Mouse (Mus musculus) liver, embryonic 11.5 days (tissue): ENCODE results near the gene Casp8ap2. TPM values are rescaled to one million over a fixed set of nuclear protein-coding genes. Genes with fewer than 3 reads are reported as not detected.

Experiments
- ATAC-seq: fragments of 200-750 bp; cut with Nextera tagmentation; replicated peaks from 2 replicates; pipeline ENCODE4 v1.8.0; 2017; ENCODE audit warnings: moderate number of reproducible peaks, mild to moderate bottlenecking, moderate TSS enrichment, moderate library complexity; ENCODE audit not compliant: low FRiP score
- DNase-seq: peaks from one replicate; pipeline ENCODE4 v3.0.0-alpha.2; 2017; ENCODE audit warnings: low spot score
- H3K27ac ChIP-seq: fragments of 300-500 bp; sonication (generic); 2 replicates; pipeline ENCODE4 v1.5.1; 2014; ENCODE audit warnings: mild to moderate bottlenecking, low read depth, low read length, control low read depth
- H3K27me3 ChIP-seq: fragments of 300-500 bp; sonication (generic); replicated peaks from 2 replicates; pipeline ENCODE4 v1.6.1; 2014; ENCODE audit warnings: low read length, mixed read lengths; ENCODE audit not compliant: control insufficient read depth, insufficient read depth
- H3K36me3 ChIP-seq: fragments of 300-500 bp; sonication (generic); 2 replicates; pipeline ENCODE4 v1.6.1; 2014; ENCODE audit warnings: mild to moderate bottlenecking, low read length, moderate library complexity, mixed read lengths; ENCODE audit not compliant: control insufficient read depth, insufficient read depth
- H3K4me1 ChIP-seq: fragments of 300-500 bp; sonication (generic); replicated peaks from 2 replicates; pipeline ENCODE4 v1.6.1; 2014; ENCODE audit warnings: low read length, mixed read lengths; ENCODE audit not compliant: control insufficient read depth, insufficient read depth
- H3K4me2 ChIP-seq: fragments of 300-500 bp; sonication (generic); 2 replicates; pipeline ENCODE4 v1.6.1; 2014; ENCODE audit warnings: mild to moderate bottlenecking, control low read depth, moderate library complexity
- H3K4me3 ChIP-seq: fragments of 300-500 bp; sonication (generic); 2 replicates; pipeline ENCODE4 v1.5.1; 2014; ENCODE audit warnings: low read depth, low read length, control low read depth
- H3K9ac ChIP-seq: fragments of 300-500 bp; sonication (generic); 2 replicates; pipeline ENCODE4 v1.6.1; 2014; ENCODE audit warnings: low read depth, low read length, control low read depth
- H3K9me3 ChIP-seq: fragments of 300-500 bp; sonication (generic); 2 replicates; pipeline ENCODE4 v1.6.1; 2016; ENCODE audit warnings: low read length, inconsistent platforms, mixed read lengths; ENCODE audit not compliant: control insufficient read depth
- WGBS: fragments of 180-500 bp; shearing (Covaris S2); extraction: QIAGEN DNeasy Blood & Tissue Kit; methylation state at CpG from one replicate; pipeline ENCODE4 v1.1.7; 2014; 5-methylcytosine and 5-hydroxymethylcytosine counted together
- polyA plus RNA-seq: library from polyadenylated mRNA; unstranded; fragments of >200 nt; fragmentation: Nextera tagmentation; extraction: Ambion mirVana; gene quantifications from 2 replicates; pipeline ENCODE4 v1.2.1, GENCODE M21; 2014

Casp8ap2 gene
- polyA plus RNA-seq, 1 experiment from 2014 or later: 43.2 TPM

DNA sequence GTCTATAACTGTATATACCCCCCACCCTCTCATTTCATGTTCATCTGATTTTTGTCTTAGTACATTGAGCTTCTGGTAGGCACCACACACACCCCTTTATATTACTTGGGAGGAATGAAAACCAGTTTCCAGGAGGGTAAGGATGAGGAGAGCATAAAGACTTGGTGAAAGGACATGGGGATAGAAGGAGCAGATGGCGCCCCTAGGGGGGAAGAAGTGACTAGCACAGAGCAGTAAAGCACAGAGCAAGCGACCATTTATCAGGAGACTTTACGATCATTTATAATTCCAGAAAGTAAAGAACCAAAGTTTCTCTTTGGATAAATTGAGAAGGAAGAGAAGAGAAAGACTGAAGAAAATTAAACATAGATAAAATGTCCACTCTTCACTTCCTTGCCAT is 65.6 kb downstream of the Casp8ap2 start:
- Histone ChIP-seq H3K27me3 (no peaks in the 10 kb centered on the region), H3K4me1 (no peaks in the 10 kb centered on the region), H3K9ac (no peak overlapping the region), H3K4me2 (no peak overlapping the region), H3K36me3 (peaks cover 24% of the 10 kb centered on the region), H3K9me3 (no peaks in the 10 kb centered on the region), H3K4me3 (no peak overlapping the region), H3K27ac (no peak overlapping the region)
- ATAC-seq (no peak), DNase-seq (no peak)
- 83% methylated on average over 3 of the region's 3 CpGs for WGBS

DNA sequence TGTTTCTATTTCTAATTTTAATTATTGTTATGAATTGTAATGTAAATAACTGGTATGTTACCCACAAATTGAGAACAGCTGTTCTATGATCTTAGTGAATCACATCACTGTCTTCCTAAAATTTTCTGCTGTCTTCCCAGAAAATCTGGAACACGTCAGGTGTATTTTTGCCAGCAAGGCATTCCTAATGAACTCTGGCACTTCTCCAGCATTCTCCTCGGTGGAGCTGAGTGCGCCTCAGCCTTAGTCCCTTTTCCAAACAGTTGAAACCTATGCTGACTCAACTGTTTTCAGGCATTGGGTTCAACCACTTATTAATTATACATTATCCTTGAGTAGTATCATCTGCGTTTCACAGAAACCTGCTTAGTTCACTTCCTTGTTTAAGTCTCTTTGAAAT is 67.2 kb downstream of the Casp8ap2 start:
- no peaks in the 10 kb centered on the region for H3K9me3 ChIP-seq
- peaks cover 32% of the 10 kb centered on the region for H3K36me3 ChIP-seq
- DNase-seq (no peak), ATAC-seq (no peak)
- 88% methylated on average over 4 of the region's 4 CpGs for WGBS
- H3K4me2 ChIP-seq: no peak overlapping the region
- no peak overlapping the region for H3K27ac ChIP-seq
- no peak overlapping the region for H3K9ac ChIP-seq
- H3K27me3 ChIP-seq: no peaks in the 10 kb centered on the region
- no peaks in the 10 kb centered on the region for H3K4me1 ChIP-seq
- no peak overlapping the region for H3K4me3 ChIP-seq

DNA sequence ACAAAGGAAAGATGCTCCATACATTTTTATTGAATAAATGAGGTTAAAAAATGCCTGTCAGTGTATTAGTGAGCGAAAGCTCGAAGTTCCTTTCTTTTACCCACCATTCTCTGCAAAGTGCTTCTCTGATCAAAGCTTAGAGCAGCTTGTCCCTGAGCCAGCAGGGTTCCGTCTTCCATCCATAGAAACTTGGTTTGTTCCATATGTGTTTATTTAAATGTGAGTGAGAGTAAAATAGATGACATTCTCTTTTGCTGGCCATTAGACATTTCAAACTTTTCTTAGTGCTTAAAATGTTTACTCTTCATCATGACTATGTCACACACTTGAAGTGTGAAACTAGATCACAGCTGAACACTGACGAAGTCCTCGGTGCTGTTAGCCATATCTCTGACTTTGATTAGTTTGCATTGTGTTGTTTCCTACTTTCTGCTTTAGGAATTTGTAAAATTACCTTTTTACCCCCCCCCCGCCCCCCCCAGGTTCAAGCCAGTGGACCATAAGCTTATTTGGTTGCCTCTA is 67.9 kb downstream of the Casp8ap2 start:
- H3K36me3 ChIP-seq: peaks cover 30% of the 10 kb centered on the region

More for the DNA sequence above, 67.9 kb downstream of the Casp8ap2 start:
- Histone ChIP-seq H3K4me3 (no peak overlapping the region), H3K27me3 (no peaks in the 10 kb centered on the region), H3K4me2 (no peak overlapping the region), H3K4me1 (no peaks in the 10 kb centered on the region), H3K9me3 (no peaks in the 10 kb centered on the region), H3K9ac (no peak overlapping the region), H3K27ac (no peak overlapping the region)
- no peak for ATAC-seq
- DNase-seq: no peak
- 87% methylated on average over 6 of the region's 6 CpGs for WGBS

Other genes with a start within 250 kb of the Casp8ap2 start
- gene Gja10, start 12.7 kb upstream of the Casp8ap2 start, polyA plus RNA-seq: 0.09 TPM in 1 of 2 replicates, not detected in the other
- gene Mdn1, start 41.7 kb downstream of the Casp8ap2 start, polyA plus RNA-seq: 18.3 and 23.8 TPM in 2 replicates
- 56.7 and 68.0 TPM in 2 replicates for gene Lyrm2, start 184.8 kb downstream of the Casp8ap2 start, polyA plus RNA-seq